Mouse (Mus musculus): ENCODE results near the gene Sema4d.

The Sema4d gene

GRCm38 (mm10) chr13:51642171-51642778, 151.3 kb downstream of the Sema4d start:
- DNase-seq (ENCODE audit: low read depth), result no peak

GRCm38 (mm10) chr13:51641424-51641823, 152.1 kb downstream of the Sema4d start:
- no peak for DNase-seq (ENCODE audit: low read depth)

GRCm38 (mm10) chr13:51638958-51639357, 154.6 kb downstream of the Sema4d start:
- DNase-seq (ENCODE audit: low read depth), result no peak

Measured in c-Kit-positive CD71-positive TER-119-negative erythroid progenitor cells, embryonic 14.5 days (primary cell).